Mouse (Mus musculus) lung, postnatal 0 days (tissue): ENCODE results near the gene Rsph9. TPM values are rescaled to one million over a fixed set of nuclear protein-coding genes. Genes with fewer than 3 reads are reported as not detected.

ENCODE experiments used
- ATAC-seq: fragments of 200-750 bp; cut with Nextera tagmentation; 2 replicates; pipeline ENCODE4 v1.8.0; 2017; ENCODE audit warnings: moderate library complexity
- DNase-seq: peaks from one replicate; pipeline ENCODE4 v3.0.0-alpha.2; 2016; ENCODE audit warnings: low spot score
- H3K27ac ChIP-seq: fragments of 300-500 bp; sonication (generic); 2 replicates; pipeline ENCODE4 v1.5.1; 2014; ENCODE audit warnings: antibody characterized with exemption, mild to moderate bottlenecking, low read length, mixed read lengths
- H3K27me3 ChIP-seq: fragments of 300-500 bp; sonication (generic); replicated peaks from 2 replicates; pipeline ENCODE4 v1.6.1; 2014; ENCODE audit warnings: low read length, mixed read lengths; ENCODE audit not compliant: insufficient read depth
- H3K36me3 ChIP-seq: fragments of 300-500 bp; sonication (generic); 2 replicates; pipeline ENCODE4 v1.6.1; 2014; ENCODE audit warnings: low read length, mixed read lengths; ENCODE audit not compliant: insufficient read depth
- H3K4me1 ChIP-seq: fragments of 300-500 bp; sonication (generic); 2 replicates; pipeline ENCODE4 v1.6.1; 2014; ENCODE audit warnings: antibody characterized with exemption, low read depth, low read length, mixed read lengths; ENCODE audit not compliant: insufficient read depth
- H3K4me2 ChIP-seq: fragments of 300-500 bp; sonication (generic); replicated peaks from 2 replicates; pipeline ENCODE4 v1.6.1; 2014; ENCODE audit warnings: low read depth, mild to moderate bottlenecking, low read length, moderate library complexity, mixed read lengths
- H3K4me3 ChIP-seq: fragments of 300-500 bp; sonication (generic); 2 replicates; pipeline ENCODE4 v1.5.1; 2014; ENCODE audit warnings: low read depth, low read length
- H3K9ac ChIP-seq: fragments of 300-500 bp; sonication (generic); replicated peaks from 2 replicates; pipeline ENCODE4 v1.6.1; 2014; ENCODE audit warnings: low read depth, mild to moderate bottlenecking
- H3K9me3 ChIP-seq: fragments of 300-500 bp; sonication (generic); 2 replicates; pipeline ENCODE4 v1.6.1; 2016; ENCODE audit warnings: low read length, mixed read lengths
- CTCF ChIP-seq: IDR thresholded peaks from 2 replicates; pipeline ENCODE4 v1.5.1; 2016; ENCODE audit warnings: antibody characterized with exemption, mild to moderate bottlenecking
- EP300 ChIP-seq: IDR thresholded peaks from 2 replicates; pipeline ENCODE4 v1.6.1; 2016; ENCODE audit warnings: antibody characterized with exemption, mild to moderate bottlenecking, control low read depth
- WGBS: fragments of 180-500 bp; shearing (Covaris S2); extraction: QIAGEN DNeasy Blood & Tissue Kit; methylation state at CpG from one replicate; pipeline ENCODE4 v1.1.7; 2014; 5-methylcytosine and 5-hydroxymethylcytosine counted together
- polyA plus RNA-seq: library from polyadenylated mRNA; unstranded; fragments of >200 nt; fragmentation: Nextera tagmentation; extraction: Ambion mirVana; gene quantifications from 2 replicates; pipeline ENCODE4 v1.2.1, GENCODE M21; 2015

Gene Rsph9
- polyA plus RNA-seq, 1 experiment from 2014 or later = 32.4 TPM

DNA sequence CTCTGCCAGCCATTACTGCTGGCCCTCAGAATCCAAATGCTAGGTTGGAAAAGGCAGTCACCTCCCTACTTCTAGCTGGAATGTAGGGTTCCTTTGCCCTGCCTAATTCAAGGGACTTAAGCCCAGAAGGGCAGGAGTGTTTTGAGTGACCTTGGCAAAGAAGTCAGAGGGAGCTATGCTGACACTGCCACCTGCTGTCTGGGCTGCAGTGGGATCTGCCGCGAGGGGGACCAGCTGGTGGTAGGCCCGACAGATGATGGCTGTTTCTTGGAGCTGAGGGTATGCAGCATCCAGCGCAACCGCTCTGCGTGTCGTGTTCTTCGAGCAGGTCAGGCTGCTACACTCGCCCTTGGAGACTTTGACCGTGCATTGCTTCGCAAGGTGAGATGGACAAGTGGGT is 23.0 kb upstream of the Rsph9 start:
- no peak overlapping the region for H3K27ac ChIP-seq
- H3K9ac ChIP-seq = no peak overlapping the region
- H3K9me3 ChIP-seq = no peaks in the 10 kb centered on the region
- no peaks in the 10 kb centered on the region for H3K4me1 ChIP-seq
- 82% methylated on average over 11 of the region's 11 CpGs for WGBS
- no peak for ATAC-seq
- H3K4me3 ChIP-seq = no peak overlapping the region
- H3K27me3 ChIP-seq = no peaks in the 10 kb centered on the region
- no peak overlapping the region for H3K4me2 ChIP-seq
- TF ChIP-seq CTCF = peak; percentile 56
- no peak for TF ChIP-seq EP300
- H3K36me3 ChIP-seq = peaks cover 33% of the 10 kb centered on the region
- no peak for DNase-seq

DNA sequence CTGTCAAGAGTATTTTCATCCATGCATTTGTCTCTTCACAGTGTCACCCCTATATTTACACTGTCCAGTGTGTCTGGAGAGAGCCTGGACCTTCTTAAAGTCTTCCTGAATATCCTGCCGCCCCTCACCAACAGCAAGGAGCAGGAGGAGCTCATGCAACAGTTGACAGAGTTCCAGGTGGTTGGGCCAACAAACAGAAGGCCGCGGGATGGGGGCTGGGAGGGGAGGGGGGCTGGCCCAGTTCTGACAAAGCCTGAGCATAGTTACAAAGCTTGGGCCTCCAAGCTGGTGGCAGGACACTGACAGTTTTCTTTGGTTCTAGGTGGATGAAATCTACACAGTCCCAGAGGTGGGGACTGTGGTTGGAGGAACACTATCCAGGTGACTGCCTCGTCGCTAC is 22.3 kb upstream of the Rsph9 start:
- DNase-seq (no peak), ATAC-seq (no peak)
- Histone ChIP-seq H3K36me3 (peaks cover 33% of the 10 kb centered on the region), H3K27me3 (no peaks in the 10 kb centered on the region), H3K27ac (no peak overlapping the region), H3K9me3 (no peaks in the 10 kb centered on the region), H3K4me1 (peaks cover 3% of the 10 kb centered on the region; the same call in 1 of the 2 replicates), H3K9ac (no peak overlapping the region), H3K4me2 (no peak overlapping the region), H3K4me3 (no peak overlapping the region)
- WGBS = 59% methylated on average over 5 of the region's 5 CpGs
- no peak for TF ChIP-seq EP300
- TF ChIP-seq CTCF = no peak

- H3K36me3 ChIP-seq = peaks cover 33% of the 10 kb centered on the region
- H3K4me2 ChIP-seq = no peak overlapping the region
- DNase-seq = no peak
- H3K9me3 ChIP-seq = no peaks in the 10 kb centered on the region
- H3K4me1 ChIP-seq = peaks cover 3% of the 10 kb centered on the region; the same call in 1 of the 2 replicates
- TF ChIP-seq EP300 (no peak), CTCF (no peak)
- ATAC-seq = no peak
- WGBS = 83% methylated on average over 12 of the region's 12 CpGs
- H3K27ac ChIP-seq = no peak overlapping the region
- no peaks in the 10 kb centered on the region for H3K27me3 ChIP-seq
- no peak overlapping the region for H3K4me3 ChIP-seq
- H3K9ac ChIP-seq = no peak overlapping the region
Observed at GRCm38 (mm10) chr17:46165460-46165859, 21.4 kb upstream of the Rsph9 start.

- no peak for ATAC-seq
- Histone ChIP-seq H3K9ac (no peak overlapping the region), H3K4me3 (no peak overlapping the region), H3K4me2 (no peak overlapping the region), H3K36me3 (peaks cover 33% of the 10 kb centered on the region), H3K27me3 (no peaks in the 10 kb centered on the region), H3K4me1 (peaks cover 3% of the 10 kb centered on the region; the same call in 1 of the 2 replicates), H3K9me3 (no peaks in the 10 kb centered on the region), H3K27ac (no peak overlapping the region)
- no peak for TF ChIP-seq CTCF
- TF ChIP-seq EP300 = no peak
- WGBS = 92% methylated on average over 10 of the region's 10 CpGs
- DNase-seq = no peak
Observed at GRCm38 (mm10) chr17:46164791-46165190, 20.8 kb upstream of the Rsph9 start.

GRCm38 (mm10) chr17:46164301-46164700 is 20.3 kb upstream of the Rsph9 start:
- no peak overlapping the region for H3K4me2 ChIP-seq
- H3K4me3 ChIP-seq = no peak overlapping the region
- no peak overlapping the region for H3K9ac ChIP-seq
- H3K9me3 ChIP-seq = no peaks in the 10 kb centered on the region
- H3K27ac ChIP-seq = no peak overlapping the region
- no peak for DNase-seq
- peaks cover 3% of the 10 kb centered on the region; the same call in 1 of the 2 replicates for H3K4me1 ChIP-seq
- no peak for ATAC-seq
- no peaks in the 10 kb centered on the region for H3K27me3 ChIP-seq
- WGBS = 91% methylated on average over 8 of the region's 8 CpGs
- TF ChIP-seq CTCF = no peak
- no peak for TF ChIP-seq EP300
- peaks cover 30% of the 10 kb centered on the region for H3K36me3 ChIP-seq

DNA sequence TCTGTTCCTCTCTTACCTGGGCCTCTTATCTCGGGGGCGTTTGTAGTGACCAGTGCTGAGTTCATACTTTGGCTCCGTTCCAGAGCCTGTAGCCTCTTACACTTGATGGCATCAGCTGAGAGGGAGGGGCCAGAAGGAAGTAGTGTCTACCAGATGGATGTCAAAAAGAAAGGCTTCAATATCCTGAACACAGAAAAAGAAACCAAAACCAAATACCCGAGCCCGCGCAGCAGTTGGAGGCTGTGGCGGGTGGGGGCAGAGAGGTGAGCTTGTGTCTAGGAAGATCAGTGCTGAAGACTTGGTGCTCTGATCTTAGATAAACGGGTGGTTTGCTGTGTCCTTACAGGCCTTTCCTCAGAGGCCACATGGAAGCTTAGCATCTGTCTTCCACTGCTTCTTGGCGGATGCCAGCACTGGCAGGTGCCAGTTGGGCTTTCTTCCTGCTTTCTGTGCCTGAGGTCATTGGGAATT is 19.0 kb upstream of the Rsph9 start:
- H3K4me3 ChIP-seq = peak overlapping the region; percentile 20; the same call in 1 of the 2 replicates

More for the DNA sequence above, 19.0 kb upstream of the Rsph9 start:
- Histone ChIP-seq H3K9ac (0 out of 2 replicates have a peak overlapping the region, but pooled peaks have one; percentile 16), H3K27ac (peak overlapping the region; percentile 74), H3K4me2 (peak overlapping the region; percentile 52), H3K27me3 (no peaks in the 10 kb centered on the region), H3K4me1 (peaks cover 3% of the 10 kb centered on the region; the same call in 1 of the 2 replicates), H3K9me3 (no peaks in the 10 kb centered on the region), H3K36me3 (peaks cover 30% of the 10 kb centered on the region)
- DNase-seq (peak; percentile 93), ATAC-seq (peak; percentile 6; the same call in 1 of the 2 replicates)
- WGBS = 28% methylated on average over 9 of the region's 9 CpGs
- TF ChIP-seq EP300 (0 out of 2 replicates have a peak, but pooled peaks have one; percentile 24), CTCF (no peak)
